Mouse (Mus musculus) common myeloid progenitor, adult 5-6 weeks (primary cell): Measurements from ENCODE around the gene Cfap65. TPM values are rescaled to one million over a fixed set of nuclear protein-coding genes. Genes with fewer than 3 reads are reported as not detected.

Source experiments
- ATAC-seq: replicated peaks from 2 replicates; pipeline ENCODE4 v1.8.0; 2016; ENCODE audit warnings: low read depth, mild to moderate bottlenecking, moderate TSS enrichment, inconsistent platforms; ENCODE audit not compliant: poor library complexity, severe bottlenecking
- total RNA-seq: library from RNA; stranded (forward); fragments of 200-1000, 187-1606 nt; gene quantifications from 2 replicates; pipeline ENCODE4 v1.2.3, GENCODE M21; 2017

Gene Cfap65
- not detected in 2 replicates for total RNA-seq

GRCm38 (mm10) chr1:74935402-74935801 is at the start of gene Cfap65:
Gene Cfap65 (minus strand): TSS chr1:74935599.
- ATAC-seq = 0 out of 2 replicates have a peak, but pooled peaks have one; percentile 50

GRCm38 (mm10) chr1:74977001-74977400 is 41.6 kb upstream of the Cfap65 start:
- ATAC-seq = no peak

- no peak for ATAC-seq
Observed at GRCm38 (mm10) chr1:74975936-74976335, 40.5 kb upstream of the Cfap65 start.

- no peak for ATAC-seq
Observed at GRCm38 (mm10) chr1:74973590-74973989, 38.2 kb upstream of the Cfap65 start.

GRCm38 (mm10) chr1:74971353-74972050 is 36.1 kb upstream of the Cfap65 start:
- ATAC-seq = no peak

GRCm38 (mm10) chr1:74967962-74968580 is 32.7 kb upstream of the Cfap65 start:
- ATAC-seq = no peak

GRCm38 (mm10) chr1:74964494-74965215 is 29.3 kb upstream of the Cfap65 start:
- peak; percentile 80 for ATAC-seq

- ATAC-seq = no peak
Observed at GRCm38 (mm10) chr1:74962853-74963227, 27.4 kb upstream of the Cfap65 start.

- no peak for ATAC-seq
Observed at GRCm38 (mm10) chr1:74962126-74962852, 26.9 kb upstream of the Cfap65 start.

- ATAC-seq = no peak
Observed at GRCm38 (mm10) chr1:74961722-74962121, 26.3 kb upstream of the Cfap65 start.

- ATAC-seq = no peak
Observed at GRCm38 (mm10) chr1:74960059-74960458, 24.7 kb upstream of the Cfap65 start.

GRCm38 (mm10) chr1:74951556-74952210 is 16.3 kb upstream of the Cfap65 start, which contains the start of gene Ihh:
Gene Ihh (minus strand): TSS chr1:74951672.
- no peak for ATAC-seq

- no peak for ATAC-seq
Observed at GRCm38 (mm10) chr1:74950576-74951490, 15.4 kb upstream of the Cfap65 start.

- peak; percentile 66 for ATAC-seq
Observed at GRCm38 (mm10) chr1:74950066-74950465, 14.7 kb upstream of the Cfap65 start.

GRCm38 (mm10) chr1:74949666-74950050 is 14.3 kb upstream of the Cfap65 start:
- no peak for ATAC-seq

- peak; percentile 70 for ATAC-seq
Observed at GRCm38 (mm10) chr1:74948784-74949665, 13.6 kb upstream of the Cfap65 start.

- peak; percentile 37; the same call in 1 of the 2 replicates for ATAC-seq
Observed at GRCm38 (mm10) chr1:74947986-74948670, 12.7 kb upstream of the Cfap65 start.
